Mouse (Mus musculus) thymus, postnatal 4 days (tissue): Measurements from ENCODE around the gene Strn3.
"Not testable (repeated sequence)": the region's sequence is repeated elsewhere in the genome, so short reads cannot be mapped to it uniquely, and the experiment has no call there.

Experiments
- DNase-seq: peaks from one replicate; pipeline ENCODE4 v3.0.0; 2021

Strn3 gene

DNA sequence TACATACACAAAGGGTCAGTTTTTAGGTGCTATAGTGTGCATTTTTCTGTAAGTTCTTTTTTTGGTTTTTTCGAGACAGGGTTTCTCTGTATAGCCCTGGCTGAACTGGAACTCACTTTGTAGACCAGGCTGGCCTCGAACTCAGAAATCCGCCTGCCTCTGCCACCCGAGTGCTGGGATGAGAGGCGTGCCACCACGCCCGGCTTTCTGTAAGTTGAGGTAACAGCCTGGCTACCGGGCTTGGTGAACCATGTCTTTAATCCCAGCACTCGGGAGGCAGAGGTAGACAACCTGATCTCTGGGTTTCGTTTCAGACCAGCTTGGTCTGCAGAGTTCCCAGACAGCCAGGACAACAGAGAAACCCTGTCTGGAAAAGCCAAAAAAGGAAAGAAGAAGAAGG, 1.2 kb upstream of the Strn3 start:
- DNase-seq = not testable (repeated sequence)

DNA sequence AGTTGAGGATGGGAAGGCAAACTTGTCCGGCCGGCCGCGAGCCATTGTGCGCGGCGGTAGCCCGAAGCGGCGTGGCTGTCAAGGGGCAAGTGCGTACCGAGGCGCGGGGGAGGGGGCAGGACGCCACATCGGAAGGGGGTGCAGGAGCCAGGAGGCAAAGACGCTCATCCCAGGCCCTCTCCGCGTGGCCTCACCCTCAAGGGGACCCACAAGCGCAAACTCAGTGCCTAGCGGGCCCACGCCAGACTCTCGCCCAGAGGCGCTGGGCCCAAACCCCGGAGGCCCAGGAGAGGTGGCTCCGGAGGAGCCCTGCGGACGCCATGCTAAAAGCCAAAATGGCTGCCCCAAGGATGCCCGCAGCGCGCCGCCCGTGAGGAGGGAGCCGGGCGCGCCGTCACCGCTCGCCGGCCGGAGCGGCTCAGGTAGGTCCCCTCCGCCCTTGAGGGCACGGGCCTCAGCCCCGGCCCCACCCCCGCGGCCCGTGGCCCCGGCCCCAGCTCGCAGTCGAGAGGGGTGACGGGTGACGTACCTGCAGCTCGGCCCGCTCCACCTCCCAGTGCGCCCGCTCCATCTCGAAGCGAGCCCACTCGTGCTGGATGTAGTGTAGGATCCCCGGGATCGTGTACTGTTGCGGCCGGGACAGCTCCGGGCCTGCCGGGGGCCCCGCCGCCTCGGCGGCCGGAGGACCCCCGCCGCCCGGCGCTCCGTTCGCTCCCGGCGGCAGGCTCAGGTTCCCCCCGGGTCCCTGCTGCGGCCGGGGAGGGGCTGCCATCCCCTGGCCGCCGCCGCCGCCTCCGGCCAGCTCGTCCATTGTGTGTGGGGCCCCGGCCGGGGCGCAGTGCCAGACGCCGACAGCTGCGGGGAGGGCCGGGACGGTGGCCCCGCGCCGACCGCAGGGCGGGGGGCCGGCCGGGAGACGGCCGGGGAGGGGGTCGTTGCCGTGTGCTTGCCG, 528 bp downstream of the Strn3 start, which contains the start of gene Ap4s1:
Gene Ap4s1, plus strand, starts transcription at position 141 of the 952 bp plus-strand sequence.
- peak; percentile 80 for DNase-seq

DNA sequence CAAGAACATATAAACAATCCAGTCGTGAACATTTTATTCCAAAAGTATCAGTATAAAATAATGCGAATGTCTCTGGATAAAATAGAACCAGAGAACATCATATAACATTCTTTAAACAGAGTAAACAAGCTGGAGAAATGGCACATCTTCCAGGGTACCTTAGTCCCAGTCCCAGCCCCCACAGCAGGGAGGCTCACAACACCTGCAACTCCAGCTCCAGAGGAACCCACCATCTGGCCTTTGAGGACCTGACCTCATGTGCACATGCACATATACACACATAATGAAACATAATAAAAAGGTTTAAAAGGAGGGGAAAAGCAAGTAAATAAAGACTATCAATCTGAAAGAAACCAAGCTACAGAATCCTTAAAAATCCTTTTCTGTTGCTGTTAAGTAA, 3.2 kb downstream of the Strn3 start:
- peak; percentile 41 for DNase-seq

DNA sequence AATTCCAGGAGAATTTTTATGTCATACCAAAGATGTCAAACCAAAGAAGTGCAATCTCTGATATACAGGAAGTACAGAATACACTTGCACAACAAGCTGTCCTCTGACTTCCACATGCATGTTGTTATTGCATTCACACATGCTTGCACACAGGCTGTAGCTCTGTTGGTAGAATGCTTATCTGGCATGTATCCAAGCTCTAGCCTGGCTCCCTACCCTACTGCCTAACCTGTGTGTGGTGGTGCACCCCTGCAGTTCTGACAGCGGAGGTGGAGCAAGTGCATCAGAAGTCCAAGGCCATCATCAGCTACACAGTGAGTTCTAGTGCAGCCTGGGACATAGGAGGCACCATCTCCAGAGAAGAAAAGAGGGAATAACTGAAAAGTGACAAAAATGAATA, 12.9 kb downstream of the Strn3 start:
- no peak for DNase-seq

DNA sequence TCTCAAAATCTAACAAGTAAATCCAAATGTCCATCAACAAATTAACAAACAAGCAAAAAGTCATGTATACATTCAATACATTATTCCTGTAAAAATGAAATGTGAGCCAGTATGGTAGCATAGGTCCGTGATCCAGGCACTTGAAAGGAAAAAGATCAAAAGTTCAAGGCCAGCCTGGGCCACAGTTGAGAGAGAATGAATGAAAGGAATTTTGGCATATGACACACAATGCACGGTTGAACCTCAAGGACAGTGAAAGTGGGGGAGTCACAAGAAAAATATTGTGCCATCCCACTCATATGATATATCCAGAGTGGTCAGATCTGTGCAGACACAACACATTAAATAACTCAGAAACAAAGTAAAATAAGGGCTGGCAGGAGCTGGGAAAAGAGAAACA, 15.3 kb downstream of the Strn3 start:
- DNase-seq = no peak

DNA sequence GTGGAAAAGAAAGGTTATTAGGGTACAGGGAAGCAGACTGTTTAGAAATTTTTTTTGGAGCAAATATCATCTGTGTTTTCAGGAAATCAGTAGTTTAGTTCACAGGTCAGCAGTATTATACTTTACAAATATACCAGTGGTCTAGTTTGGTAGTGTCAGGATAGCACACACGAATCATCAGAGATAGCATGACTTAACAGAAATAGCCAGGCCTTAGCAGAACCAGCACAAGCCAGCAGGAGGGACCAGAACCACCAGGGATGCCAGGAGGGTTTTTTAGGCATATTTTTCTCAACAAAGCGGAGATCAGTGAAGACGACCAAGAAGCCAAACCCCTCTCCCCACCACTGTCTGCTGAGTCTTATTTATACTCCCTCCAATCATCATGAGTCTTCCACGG, 18.4 kb downstream of the Strn3 start:
- no peak for DNase-seq

DNA sequence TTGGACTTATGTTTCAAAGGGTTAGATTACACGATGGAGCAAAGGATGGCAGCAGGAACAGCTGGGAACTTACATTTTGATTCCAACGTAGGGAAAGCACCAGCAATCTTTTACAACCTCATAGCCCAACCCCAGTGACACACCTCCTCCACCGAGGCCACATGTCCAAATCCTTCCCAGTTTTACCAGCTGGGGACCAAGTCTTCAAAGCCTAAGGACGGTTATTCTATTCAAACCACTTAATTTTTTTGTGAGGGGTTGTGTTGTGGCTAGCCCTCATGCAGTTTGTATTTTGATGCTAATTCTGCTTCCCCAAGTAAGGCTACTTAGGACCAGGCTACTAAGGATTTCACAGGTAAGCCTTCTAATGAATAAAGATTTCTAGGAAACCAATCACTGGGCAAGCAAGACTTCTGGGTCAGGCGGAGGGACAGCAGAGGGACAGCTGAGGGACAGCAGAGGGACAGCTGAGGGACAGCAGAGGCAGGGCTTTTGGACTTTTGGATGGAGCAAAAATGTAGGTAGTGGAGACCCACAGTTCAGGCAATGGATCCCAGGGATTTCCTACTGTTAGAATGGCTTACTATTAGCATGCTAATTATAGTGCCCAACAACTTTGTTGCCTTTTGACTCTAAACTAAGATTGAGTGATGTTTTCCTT, 20.3 kb downstream of the Strn3 start:
- no peak for DNase-seq

DNA sequence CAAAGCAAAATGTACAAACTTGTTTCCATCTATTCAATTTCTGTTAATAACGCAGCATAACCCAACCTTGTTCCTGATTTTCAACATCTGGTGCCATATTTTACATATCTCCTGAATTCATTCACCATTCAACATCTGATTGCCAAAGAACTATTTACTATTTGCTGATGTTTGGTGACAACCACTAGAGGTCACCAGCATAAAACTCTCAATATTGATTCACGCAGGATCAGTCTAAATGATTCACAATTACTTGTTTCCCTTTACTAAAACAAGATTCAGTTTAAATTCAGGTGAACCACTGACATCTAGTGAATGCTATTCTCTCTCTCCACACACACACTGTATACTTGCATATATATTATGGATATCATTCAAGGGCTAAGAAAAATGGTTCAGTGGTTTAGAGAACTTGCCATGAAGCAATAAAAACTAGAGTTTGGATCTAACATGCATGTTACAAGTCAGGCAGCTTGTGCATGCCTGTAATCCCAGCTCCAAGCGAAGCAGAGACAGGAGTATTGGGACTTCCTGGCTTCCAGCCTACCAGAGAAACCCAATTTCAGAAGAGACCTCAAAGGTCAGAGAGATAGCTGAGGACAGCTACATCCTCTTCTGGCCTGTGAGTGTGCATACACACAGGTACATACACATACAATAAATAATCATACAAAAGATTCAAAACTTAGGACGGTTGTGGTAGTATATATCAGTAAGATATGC, 24.8 kb downstream of the Strn3 start:
- no peak for DNase-seq

DNA sequence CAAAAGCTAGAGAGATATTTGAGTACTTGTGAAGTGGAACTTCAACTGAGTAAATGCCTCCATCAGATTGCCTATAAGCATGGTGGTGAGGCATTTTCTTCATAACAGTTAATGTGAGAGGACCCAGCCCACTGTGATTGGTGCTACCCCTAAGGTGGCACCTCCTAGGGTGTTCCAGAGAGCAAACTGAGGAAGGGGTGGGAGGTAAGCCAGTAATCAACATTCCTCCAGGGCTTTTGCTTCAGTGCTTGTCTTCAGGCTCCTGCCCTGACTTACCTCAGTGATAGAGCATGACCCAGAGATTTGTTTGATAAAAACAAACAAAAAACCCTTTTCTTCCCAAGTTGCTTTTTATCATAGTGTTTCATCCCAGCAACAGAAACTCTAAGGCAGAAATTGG, 27.8 kb downstream of the Strn3 start:
- DNase-seq = no peak

DNA sequence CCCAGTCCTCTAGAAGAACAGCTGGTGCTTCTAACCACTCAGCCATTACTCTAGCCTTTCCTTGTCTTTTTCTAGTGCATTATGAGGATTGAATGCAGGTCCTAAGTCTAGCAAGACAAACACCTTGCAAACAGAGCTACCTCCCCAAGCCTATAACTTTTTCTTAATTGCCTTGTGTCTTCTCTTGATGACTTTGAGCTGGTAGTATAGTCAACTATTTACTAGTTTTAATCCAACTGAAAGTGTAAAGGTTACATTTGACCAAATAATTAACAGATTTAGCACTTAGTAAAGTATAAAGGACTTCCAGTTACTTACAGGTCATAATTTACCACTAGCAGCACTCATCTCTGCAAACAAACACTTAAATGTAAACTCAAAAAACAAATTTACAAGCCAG, 28.7 kb downstream of the Strn3 start:
- no peak for DNase-seq

DNA sequence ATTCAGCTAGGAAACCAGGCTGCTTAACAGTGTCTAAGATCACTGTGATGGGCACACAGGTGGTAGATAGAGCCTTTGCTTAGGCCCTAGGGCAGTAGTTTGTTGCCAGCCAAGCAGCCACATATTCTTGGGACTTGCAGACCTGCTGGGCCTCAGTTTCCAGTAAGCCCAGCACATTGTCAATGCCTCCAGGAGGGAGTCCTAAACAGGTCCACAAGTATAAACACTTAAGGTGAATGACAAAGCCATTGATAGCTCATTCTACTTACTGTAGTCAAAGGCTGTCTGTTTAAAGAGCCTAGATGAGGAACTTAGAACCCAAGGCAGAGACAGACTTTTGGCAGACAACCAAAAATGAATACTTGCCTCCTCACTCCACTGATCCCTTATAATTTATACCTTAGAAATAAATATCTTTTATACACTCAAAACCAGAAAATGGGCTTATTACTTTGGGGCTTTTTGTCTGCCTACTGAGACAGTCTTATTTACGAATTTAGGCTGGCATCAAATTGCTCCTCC, 35.7 kb downstream of the Strn3 start:
- no peak for DNase-seq

DNA sequence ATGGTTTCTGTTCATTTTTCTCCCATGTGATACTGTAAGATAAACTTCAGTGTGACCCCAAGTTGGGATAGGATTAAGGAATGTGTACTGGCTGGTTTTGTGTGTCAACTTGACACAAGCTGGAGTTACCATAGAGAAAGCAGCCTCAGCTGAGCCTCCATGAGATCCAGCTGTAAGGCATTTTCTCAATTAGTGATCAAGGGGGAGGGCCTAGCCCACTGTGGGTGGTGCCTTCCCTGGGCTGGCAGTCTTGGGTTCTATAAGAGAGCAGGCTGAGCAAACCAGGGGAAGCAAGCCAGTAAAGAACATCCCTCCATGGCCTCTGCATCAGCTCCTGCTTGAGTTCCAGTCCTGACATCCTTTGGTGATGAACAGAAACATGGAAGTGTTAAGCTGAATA, 42.3 kb downstream of the Strn3 start:
- DNase-seq = not testable (repeated sequence)

DNA sequence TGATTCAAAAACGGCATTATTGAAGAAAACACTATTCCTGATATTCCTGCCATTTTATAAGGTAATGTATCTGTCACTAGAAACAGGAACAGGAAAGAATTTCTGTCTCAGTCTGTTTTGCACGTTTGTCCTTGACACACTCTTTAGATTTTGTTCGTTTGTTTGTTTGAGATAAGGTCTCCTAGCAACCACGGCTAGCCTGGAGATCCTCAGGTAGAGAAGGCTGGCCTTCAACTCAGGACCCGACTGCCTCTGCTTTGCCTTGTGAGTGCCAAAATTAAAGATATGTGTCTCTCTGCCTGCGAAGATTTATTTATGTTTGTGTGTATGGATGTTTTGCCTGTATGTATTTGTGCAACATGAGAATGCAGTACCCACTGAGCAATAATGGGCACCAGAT, 49.8 kb downstream of the Strn3 start:
- DNase-seq = no peak

DNA sequence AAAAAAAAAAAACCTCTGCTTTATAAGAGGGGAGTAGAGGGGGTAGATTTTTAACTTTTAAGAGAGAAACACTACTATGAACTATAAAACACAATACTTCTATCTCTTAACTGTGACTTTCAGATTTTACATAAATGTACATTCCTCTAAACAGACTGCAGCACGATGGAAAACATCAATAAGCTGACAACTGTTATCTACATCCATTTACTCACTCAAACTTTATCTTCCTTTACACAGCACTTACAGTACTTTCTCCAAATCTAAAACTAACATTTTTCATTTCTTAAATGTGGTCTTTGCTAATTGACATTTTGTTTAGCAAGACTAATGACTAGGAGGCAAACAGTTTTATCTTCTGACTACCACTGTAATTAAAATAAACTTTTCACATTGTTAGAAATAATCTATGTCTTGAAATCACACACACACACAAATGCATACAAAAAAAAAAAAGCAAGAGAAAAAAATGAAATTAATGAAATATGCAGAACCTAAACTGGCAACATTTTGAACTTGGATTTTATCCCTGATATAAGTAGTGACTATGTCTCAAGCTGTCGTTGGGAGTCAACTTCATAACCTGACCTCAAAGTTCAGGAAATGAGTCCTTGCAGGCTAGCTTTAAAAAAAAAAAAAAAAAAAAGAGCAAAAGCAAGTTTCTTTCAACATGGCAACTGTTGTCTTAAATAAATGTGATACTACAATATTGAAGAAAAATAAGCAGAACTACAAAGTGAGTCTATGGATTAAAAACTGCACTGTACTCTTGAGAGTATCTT, 54.8 kb downstream of the Strn3 start:
- DNase-seq = no peak

DNA sequence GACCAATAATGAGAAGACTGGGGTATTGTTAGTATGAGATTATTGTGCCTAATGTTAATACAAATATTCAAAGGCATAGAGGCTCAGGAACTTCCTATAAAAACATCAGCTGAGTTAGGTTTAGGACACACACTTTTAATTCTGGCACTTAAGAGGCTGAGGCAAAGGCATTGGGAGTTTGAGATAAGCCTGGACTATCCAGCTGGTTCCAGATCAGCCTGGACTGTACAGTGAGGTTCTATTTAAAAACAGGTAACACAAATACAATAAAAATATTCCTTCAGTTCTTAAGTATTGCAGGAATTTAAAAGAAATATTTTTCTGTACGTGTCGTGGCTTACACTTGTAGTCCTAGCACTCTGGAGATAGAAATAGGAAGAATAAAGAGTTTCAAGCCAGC, 55.4 kb downstream of the Strn3 start:
- DNase-seq = no peak

DNA sequence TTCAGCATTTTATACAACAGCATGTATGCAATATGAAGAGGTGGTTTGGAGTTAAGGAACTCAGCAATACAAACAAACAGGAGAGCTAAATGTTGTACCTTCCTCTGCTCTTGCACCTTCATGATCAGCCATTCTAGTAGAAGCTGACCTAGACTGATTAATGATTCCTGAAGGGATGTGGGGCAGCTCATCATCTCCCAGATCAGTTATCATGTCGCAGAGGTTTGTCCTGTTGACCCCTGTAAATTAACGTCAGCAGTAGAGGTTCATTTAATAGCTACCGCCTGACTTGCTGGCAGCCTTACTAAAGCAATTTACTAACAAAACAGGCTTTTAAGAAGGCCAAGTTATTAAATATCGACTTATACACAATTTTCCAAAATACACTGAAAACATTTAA, 58.2 kb downstream of the Strn3 start:
- no peak for DNase-seq

DNA sequence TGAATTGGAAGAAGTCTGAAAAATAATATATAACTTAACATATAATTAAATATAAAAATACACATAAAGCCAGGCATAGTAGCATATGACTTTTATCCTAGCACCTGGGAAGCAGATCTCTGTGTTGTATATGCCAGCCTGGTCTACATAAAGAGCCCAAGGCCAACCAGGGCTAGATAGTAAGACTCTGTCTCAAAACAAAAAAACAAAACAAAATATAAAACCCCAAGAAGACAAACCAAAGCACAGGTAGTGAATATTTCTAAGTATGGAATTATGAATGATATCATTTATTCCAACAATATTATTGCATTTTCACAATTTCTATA, 68.4 kb downstream of the Strn3 start:
- no peak for DNase-seq

DNA sequence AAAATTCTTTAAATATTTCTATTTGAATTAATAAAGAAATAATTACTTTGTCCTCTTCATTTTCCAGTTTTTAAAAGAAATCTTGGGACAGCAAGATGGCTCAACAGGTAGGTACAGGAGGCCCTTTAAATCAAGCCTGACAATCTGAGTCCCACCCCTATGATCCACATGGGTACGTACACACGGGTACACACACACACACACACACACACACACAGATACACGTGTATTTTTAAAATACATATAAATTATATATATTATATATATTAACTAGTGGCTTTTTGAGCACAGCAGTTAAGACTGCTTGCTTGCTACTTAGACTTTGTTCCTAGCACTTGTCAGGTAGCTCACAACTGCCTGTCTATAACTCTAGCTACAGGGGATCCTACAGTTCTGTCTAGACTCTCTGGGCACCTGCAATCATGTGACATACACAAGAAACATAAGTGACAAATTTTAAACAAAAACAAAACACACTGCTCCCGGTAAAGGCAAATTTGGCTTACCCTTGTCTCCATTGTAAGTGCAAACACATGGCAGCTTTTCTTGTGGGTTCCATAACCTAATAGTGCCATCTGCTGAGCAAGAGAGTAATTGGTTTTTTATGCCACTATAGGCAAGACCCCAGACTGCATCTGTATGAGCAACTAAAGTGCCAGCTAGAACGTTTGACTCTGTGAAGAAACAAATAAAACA, 68.9 kb downstream of the Strn3 start:
- no peak for DNase-seq

DNA sequence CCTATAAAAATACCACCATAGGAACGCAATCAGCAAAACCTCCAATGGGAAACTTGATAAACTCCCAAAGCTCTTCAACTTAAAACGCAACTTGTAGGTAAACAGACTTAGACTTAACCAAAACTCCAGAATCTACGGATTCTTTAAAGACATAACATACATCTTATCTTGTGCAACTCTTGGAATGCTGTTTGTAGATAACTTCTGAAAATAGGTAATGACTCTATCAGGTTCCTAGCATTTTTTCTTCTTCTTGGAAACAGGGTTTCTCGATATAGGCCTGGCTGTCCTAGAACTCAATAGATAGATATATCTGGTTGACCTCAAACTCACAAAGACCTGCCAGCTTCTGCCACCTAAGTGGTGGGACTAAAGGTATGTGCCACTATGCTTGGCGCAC, 70.5 kb downstream of the Strn3 start:
- DNase-seq = no peak

DNA sequence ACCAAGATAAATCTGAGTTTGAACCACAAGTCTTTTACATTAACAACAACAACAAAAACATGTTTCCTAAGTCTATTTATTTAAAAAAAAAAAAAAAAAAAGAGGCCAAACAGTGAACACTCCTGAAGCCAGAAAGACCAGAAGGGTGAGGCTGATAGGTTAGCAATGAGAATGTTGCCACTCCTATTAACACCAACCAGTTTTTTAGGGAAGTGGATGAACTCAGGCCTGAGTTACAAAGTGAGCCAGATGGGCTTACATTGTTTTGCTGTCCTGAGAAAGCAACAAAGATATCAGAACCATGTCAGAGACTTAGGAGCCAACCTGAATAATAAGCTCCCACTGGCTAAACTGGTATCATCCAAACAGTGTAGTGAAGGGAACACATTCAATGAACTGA, 71.1 kb downstream of the Strn3 start:
- DNase-seq = no peak

DNA sequence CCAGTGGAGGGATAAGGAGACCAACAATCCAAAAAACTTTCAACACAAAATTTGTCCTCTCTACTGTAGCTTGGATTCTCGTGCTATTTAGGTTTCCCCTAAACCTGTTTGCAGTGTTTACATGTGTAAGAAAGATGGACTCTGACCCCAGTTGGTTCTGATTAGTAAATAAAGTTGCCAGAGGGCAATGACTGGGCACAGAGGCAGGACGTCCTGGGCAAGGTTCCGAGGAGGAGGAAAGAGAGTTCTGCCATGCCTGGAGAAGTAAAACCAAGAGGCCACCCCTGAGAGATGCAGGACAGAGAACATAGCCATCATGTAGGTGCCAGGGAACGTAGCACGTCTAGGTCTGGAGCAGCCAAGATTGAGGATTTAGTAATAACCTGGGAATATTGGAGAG, 79.3 kb downstream of the Strn3 start:
- no peak for DNase-seq

DNA sequence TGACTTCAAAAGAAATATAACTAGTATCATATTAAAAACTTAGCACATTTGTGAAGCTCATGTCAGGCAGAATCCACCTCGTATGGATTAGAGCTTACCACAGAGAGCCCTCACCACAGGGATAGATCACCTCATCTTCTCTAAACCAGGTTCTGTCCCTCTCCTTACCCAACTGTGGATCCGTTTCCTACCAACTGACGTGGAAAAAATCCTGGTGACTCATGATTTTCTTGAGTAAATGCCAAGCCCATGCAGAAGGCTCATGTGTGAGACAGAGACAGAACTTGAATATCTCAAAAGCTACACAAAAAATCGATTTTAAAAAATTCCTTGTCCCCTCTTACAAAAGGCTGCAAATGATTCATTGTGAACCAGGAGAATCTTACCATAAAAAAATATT, 85.6 kb downstream of the Strn3 start:
- no peak for DNase-seq
